Mouse (Mus musculus): ENCODE measurements around the gene Ywhaq.
A peak's percentile ranks its signal among the peaks of the same experiment; 100 is the strongest.

Gene Ywhaq

DNA sequence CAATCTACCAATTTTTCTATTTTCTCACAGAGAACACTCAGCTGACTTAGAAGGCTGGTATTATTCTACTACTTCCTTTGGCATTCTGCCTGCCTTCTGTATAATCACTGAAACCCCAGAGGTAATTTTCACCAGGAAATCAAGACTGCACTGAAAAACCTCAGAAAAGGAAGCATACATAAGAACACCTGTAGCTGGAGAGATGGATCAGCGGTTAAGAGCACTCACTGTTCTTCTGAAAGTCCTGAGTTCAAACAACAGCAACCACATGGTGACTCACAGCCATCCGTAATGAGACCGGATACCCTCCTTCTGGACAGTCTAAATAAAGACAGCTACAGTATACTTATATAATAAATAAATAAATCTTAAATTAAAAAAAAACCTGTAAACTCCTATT is 7.8 kb downstream of the Ywhaq start:
- peak; percentile 42 for DNase-seq (ENCODE audit: low read depth)

- DNase-seq (ENCODE audit: low read depth): no peak
Observed at GRCm38 (mm10) chr12:21408789-21409367, 8.6 kb downstream of the Ywhaq start.

- no peak for DNase-seq (ENCODE audit: low read depth)
Observed at GRCm38 (mm10) chr12:21402771-21403170, 14.7 kb downstream of the Ywhaq start.

- DNase-seq (ENCODE audit: low read depth): no peak
Observed at GRCm38 (mm10) chr12:21386201-21386600, 31.2 kb downstream of the Ywhaq start.

DNA sequence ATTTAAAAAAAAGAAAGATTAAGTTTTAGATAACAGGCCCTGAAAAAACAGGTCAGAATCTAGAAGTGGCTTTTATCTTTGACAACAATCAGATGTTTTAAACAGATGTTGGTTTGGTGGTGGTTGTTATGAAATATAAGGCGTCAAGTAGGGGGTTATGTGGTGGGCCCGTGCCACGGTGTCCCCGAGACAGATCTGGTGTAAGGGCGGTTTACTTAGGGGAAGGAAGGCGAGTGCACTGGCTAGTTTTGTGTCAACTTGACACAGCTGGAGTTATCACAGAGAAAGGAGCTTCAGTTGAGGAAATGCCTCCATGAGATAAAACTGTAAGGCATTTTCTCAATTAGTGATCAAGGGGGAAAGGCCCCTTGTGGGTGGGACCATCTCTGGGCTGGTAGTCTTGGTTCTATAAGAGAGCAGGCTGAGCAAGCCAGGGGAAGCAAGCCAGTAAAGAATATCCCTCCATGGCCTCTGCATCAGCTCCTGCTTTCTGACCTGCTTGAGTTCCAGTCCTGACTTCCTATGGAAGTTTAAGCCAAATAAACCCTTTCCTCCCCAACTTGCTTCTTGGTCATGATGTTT is 38.6 kb downstream of the Ywhaq start:
- DNase-seq (ENCODE audit: low read depth): peak; percentile 32

- DNase-seq (ENCODE audit: low read depth): no peak
Observed at GRCm38 (mm10) chr12:21375376-21376157, 41.9 kb downstream of the Ywhaq start.

- no peak for DNase-seq (ENCODE audit: low read depth)
Observed at GRCm38 (mm10) chr12:21373820-21374475, 43.5 kb downstream of the Ywhaq start.

GRCm38 (mm10) chr12:21373100-21373819 is 44.2 kb downstream of the Ywhaq start, which contains the start of gene Adam17:
Gene Adam17 (minus strand): TSS chr12:21373632.
- peak; percentile 97 for DNase-seq (ENCODE audit: low read depth)

GRCm38 (mm10) chr12:21370035-21370611 is 47.3 kb downstream of the Ywhaq start:
- DNase-seq (ENCODE audit: low read depth): peak; percentile 46

DNA sequence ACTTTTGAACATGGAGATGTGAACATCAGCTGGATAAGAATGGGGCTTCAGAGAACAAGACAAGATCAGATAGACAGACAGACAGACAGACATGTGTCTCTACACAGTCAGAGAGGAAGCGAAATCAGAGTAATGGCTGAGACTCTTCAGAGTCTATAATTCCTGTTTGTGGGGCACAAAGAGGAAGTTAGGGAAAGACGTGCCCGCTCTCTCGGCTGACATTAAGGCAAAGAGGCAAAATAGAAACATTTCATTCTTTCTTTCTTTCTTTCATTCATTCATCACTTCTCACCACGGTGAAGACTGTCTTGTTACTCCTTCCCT is 48.4 kb downstream of the Ywhaq start:
- no peak for DNase-seq (ENCODE audit: low read depth)

DNA sequence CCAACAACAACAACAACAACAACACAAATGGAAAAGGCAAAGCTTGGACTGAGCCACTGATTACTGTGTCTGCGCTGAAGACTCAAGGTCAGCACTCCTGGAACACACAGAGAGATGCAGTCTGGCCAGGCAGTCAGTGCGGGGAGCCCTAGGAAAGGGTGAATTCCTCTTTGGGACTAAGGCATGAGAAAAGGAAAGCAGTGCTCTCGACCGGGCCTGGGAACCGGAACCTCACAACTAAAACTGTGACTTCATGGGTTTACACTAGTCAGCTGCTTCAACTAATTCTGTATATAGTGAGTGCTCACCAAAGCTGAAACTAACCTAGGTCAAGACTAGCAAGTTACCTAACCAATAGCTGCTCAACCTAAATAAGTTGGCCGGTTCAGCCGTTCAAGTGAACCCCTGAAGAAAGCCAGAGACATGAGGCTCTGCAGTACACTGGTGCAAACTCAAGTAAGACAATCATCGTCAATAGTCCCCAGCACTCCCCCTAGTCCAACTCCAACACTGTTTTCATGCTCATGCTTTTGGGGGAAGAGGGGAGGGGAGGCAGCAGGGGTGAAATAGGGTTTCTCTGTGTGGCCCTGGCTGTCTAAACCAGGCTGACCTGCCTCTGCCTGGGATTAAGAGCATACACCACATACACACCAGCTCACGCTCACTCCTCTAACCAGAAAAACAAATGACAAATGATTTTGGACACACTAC is 48.9 kb downstream of the Ywhaq start:
- no peak for DNase-seq (ENCODE audit: low read depth)

DNA sequence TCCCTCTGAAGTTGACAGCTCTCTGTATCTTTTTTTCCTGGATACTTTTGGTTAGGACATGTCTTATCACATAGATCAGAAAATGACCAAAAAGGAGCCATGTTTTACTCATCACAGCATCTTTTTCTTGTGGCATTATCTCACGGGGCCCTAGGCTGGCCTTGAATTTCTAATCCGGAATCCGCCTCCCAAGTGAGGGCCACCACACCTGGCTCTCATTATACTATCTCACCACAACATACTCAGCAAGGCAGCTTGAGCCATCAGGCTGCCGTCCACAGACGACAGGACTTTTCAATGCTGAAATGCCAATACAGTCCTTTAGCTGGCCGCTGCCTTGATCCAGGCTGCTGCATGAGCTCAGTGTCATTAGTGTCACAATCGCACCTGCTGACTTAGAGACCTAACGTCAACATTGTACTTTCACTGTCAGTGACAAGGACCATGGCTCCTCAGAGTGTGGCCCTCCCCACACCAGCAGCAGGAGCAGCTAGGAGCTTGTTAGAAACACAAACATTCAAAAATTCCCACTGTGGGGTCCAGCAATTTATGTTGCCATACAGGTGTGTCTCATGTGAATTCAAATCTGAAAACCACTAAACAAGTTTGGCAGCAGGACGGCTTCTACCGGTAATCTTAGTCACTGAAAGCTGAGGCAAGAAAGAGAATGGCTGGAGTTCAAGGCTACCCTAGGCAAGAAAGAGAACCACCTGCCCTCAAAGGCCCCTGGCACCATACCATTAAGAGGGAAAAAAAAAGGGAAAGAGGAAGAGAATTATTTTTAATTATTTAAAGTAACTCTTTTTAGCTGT is 52.6 kb downstream of the Ywhaq start:
- no peak for DNase-seq (ENCODE audit: low read depth)

GRCm38 (mm10) chr12:21363195-21363594 is 54.2 kb downstream of the Ywhaq start:
- DNase-seq (ENCODE audit: low read depth): no peak

DNA sequence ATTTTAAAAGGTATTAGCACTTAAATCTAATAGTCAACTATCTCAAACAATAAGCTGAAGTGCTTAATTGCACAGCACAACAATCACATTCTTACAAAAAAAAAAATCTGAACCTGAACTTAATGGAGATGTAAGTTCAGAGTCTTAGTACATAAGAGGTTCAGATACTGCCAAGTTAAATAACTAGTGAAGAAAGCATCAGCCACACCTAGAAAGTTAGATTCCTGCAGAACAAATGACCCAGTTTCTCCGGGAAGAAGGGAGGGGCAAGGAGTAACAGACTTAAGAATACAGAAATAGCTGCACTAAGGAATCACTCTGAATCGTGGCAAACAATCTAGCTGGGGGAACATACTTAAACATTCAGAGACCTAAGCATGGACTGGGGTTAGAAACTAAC is 54.8 kb downstream of the Ywhaq start:
- DNase-seq (ENCODE audit: low read depth): no peak

GRCm38 (mm10) chr12:21353681-21354080 is 63.8 kb downstream of the Ywhaq start:
- DNase-seq (ENCODE audit: low read depth): no peak

GRCm38 (mm10) chr12:21350113-21350876 is 67.1 kb downstream of the Ywhaq start:
- no peak for DNase-seq (ENCODE audit: low read depth)

DNA sequence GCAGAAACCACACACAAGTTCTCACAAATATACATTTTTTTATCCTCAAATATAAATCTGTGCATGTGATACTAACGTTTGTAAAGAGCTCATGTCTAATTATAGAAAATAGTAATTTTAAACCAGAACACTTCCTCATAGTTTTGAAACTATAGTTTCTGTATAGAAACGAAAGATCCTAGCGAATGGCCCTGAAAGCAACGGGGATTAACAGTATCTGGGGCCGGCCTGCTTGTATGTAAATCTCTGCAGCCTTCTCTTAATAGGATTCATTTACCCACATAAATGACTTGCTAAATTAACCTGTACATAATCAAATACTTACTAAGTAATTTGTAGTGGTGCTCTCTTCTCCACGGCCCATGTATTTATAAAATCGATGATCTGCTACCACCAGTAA is 70.5 kb downstream of the Ywhaq start:
- no peak for DNase-seq (ENCODE audit: low read depth)

DNA sequence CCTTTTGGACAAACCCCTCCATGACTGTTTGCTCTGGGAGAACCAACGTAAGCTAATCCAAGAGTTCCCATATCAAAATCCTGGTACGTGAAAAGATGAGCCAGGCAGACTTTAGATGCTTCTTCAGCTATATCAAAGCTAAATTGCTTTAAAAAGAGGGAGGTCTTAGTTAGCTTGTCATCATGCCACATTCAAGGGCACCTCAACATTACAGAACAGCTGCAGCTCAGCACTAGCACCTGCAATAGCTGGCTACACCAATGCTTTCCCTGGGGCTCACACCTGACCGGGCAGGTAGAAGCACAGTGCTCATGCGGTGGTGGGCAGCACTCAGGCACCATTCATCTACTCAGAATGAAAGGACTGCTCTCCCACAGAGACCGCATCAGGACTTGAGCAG is 76.8 kb downstream of the Ywhaq start:
- no peak for DNase-seq (ENCODE audit: low read depth)
